Comparison of ENCODE assay signal across 9 mouse cellular contexts in genomic region chr2:155627030-155627738, GRCm38 (mm10). TPM values are rescaled to one million over a fixed set of nuclear protein-coding genes. Genes with fewer than 3 reads are reported as not detected.
DNase-seq lines count a peak whose midpoint lies in the region; ATAC-seq and TF ChIP-seq lines count a peak whose summit lies in the region.
"Had no signal": no experiment of that assay in that cellular context is flagged by ENCODE, and none has a peak within 500 bp of the region (broad histone marks: within the 10 kb centered on the region; RNA-seq: fewer than 3 reads in every experiment).

No protein-coding gene starts in this region.

- no peak overlapping the region for H3K27ac ChIP-seq in ES-Bruce4 (ENCODE audit: insufficient read depth, low read length)
- H3K27ac ChIP-seq: liver, embryonic 13.5 days had no signal

- H3K36me3 ChIP-seq in ES-Bruce4 (ENCODE audit: control insufficient read depth, insufficient read depth, low read length, poor library complexity, severe bottlenecking) = no peaks in the 10 kb centered on the region

- H3K9ac ChIP-seq in ES-Bruce4 (ENCODE audit: low read depth, poor library complexity, severe bottlenecking) = no peak overlapping the region
- H3K9ac ChIP-seq: liver, embryonic 13.5 days had no signal

- peaks cover 2% of the 10 kb centered on the region for H3K4me1 ChIP-seq in ES-Bruce4 (ENCODE audit: control insufficient read depth, insufficient read depth, low read length)

- peak; percentile 96 for TF ChIP-seq CTCF in ES-Bruce4 (IDR thresholded peaks at IDR 0.05; ENCODE audit: low read depth, low read length)

- TF ChIP-seq EP300 in ES-Bruce4 (IDR thresholded peaks at IDR 0.05; ENCODE audit: insufficient read depth, low read depth, low read length) = no peak

- no peak for TF ChIP-seq POLR2A in ES-Bruce4 (IDR thresholded peaks at IDR 0.05; ENCODE audit: insufficient read depth, low read length)

- DNase-seq in frontal cortex, postnatal 14 days (ENCODE audit: low spot score in 2 of 2) = peak; percentile 51 to 75
- DNase-seq in cerebellum, adult 18-20 months = peak; percentile 74 to 83
- DNase-seq in gastrocnemius, adult 18-20 months (ENCODE audit: low spot score) = peak; percentile 63
- peak; percentile 63 for DNase-seq in layer of hippocampus, adult 9-11 months
- peak; percentile 66 to 85 for DNase-seq in spleen, postnatal 10 days (ENCODE audit: low spot score in 2 of 2)
- DNase-seq: liver, embryonic 13.5 days had no signal

- no peak overlapping the region for H3K4me3 ChIP-seq in ES-Bruce4 (ENCODE audit: low read depth, low read length)
- H3K4me3 ChIP-seq: liver, embryonic 13.5 days had no signal

- H3K27me3 ChIP-seq in ES-Bruce4 (ENCODE audit: control insufficient read depth, insufficient read depth, low read length, poor library complexity, severe bottlenecking) = no peaks in the 10 kb centered on the region

- ATAC-seq in frontal cortex, adult (ENCODE audit: low TSS enrichment) = no peak; the same call in 1 of the 2 replicates
- ATAC-seq in megakaryocyte, adult 5-6 weeks (ENCODE audit: poor library complexity, severe bottlenecking) = peak; percentile 74

- H3K9me3 ChIP-seq in ES-Bruce4 (replicated peaks; ENCODE audit: control insufficient read depth, insufficient read depth, low read length, poor library complexity, severe bottlenecking) = no peaks in the 10 kb centered on the region
- H3K9me3 ChIP-seq: liver, embryonic 13.5 days had no signal

RNA-seq across cellular contexts. Expression of gene Myh7b, which starts 16.2 kb away (rescaled TPM):
- polyA plus RNA-seq in ES-Bruce4 (2011; ENCODE audit: insufficient read depth, insufficient read length, low read depth, missing spikeins) = 0.70 and 1.0 TPM in 2 replicates
- 1 to 10 TPM; 4.5 to 7.3 TPM for total RNA-seq in gastrocnemius, adult 18-20 months (2021)
- not detected in 2 replicates for total RNA-seq in megakaryocyte, adult 5-6 weeks (2015)
- total RNA-seq in megakaryocyte, adult 5-6 weeks (2017) = not detected in 2 replicates

RNA-seq across cellular contexts. Expression of gene Gss, which starts 34.6 kb away (rescaled TPM):
- polyA plus RNA-seq in ES-Bruce4 (2011; ENCODE audit: insufficient read depth, insufficient read length, low read depth, missing spikeins) = 13.4 and 14.8 TPM in 2 replicates
- total RNA-seq in gastrocnemius, adult 18-20 months (2021) = 1 to 10 TPM; 5.2 to 6.2 TPM
- 9.6 and 9.7 TPM in 2 replicates for total RNA-seq in megakaryocyte, adult 5-6 weeks (2015)
- total RNA-seq in megakaryocyte, adult 5-6 weeks (2017) = 13.3 and 17.1 TPM in 2 replicates

Comparison
In these comparisons a context has a peak if more than half of its experiments do, and no peak if none do; other contexts are left out.
1. RNA of gene Myh7b, which starts 16.2 kb away (total RNA-seq): 4.5 to 7.3 TPM in gastrocnemius, adult 18-20 months; not detected in megakaryocyte, adult 5-6 weeks; every median in the first group is over 4 times any median in the second.
2. Peak in every context shown above with its lines, with median percentiles within 50 percentile points of each other: DNase-seq.